Mouse (Mus musculus) hindbrain, embryonic 11.5 days (tissue): ENCODE results near the gene Zscan4-ps3. TPM values are rescaled to one million over a fixed set of nuclear protein-coding genes. Genes with fewer than 3 reads are reported as not detected.
"Not testable (repeated sequence)": the region's sequence is repeated elsewhere in the genome, so short reads cannot be mapped to it uniquely, and the experiment has no call there.

ENCODE experiments used
- ATAC-seq: fragments of 200-750 bp; cut with Nextera tagmentation; 2 replicates; pipeline ENCODE4 v1.8.0; 2017; ENCODE audit warnings: mild to moderate bottlenecking, moderate TSS enrichment, moderate library complexity; ENCODE audit not compliant: low FRiP score
- DNase-seq: peaks from one replicate; pipeline ENCODE4 v3.0.0-alpha.2; 2015; ENCODE audit warnings: low spot score
- H3K27ac ChIP-seq: fragments of 300-500 bp; sonication (generic); 2 replicates; pipeline ENCODE4 v1.5.1; 2014; ENCODE audit warnings: mild to moderate bottlenecking, low read depth, low read length
- H3K27me3 ChIP-seq: fragments of 300-500 bp; sonication (generic); 2 replicates; pipeline ENCODE4 v1.6.1; 2014; ENCODE audit warnings: mild to moderate bottlenecking, low read length, moderate library complexity, mixed read lengths; ENCODE audit not compliant: control insufficient read depth, insufficient read depth
- H3K36me3 ChIP-seq: fragments of 300-500 bp; sonication (generic); 2 replicates; pipeline ENCODE4 v1.6.1; 2014; ENCODE audit warnings: mild to moderate bottlenecking, low read length, moderate library complexity, mixed read lengths; ENCODE audit not compliant: control insufficient read depth, insufficient read depth
- H3K4me1 ChIP-seq: fragments of 300-500 bp; sonication (generic); replicated peaks from 2 replicates; pipeline ENCODE4 v1.6.1; 2014; ENCODE audit warnings: low read length, mixed read lengths; ENCODE audit not compliant: control insufficient read depth, insufficient read depth
- H3K4me2 ChIP-seq: fragments of 300-500 bp; sonication (generic); replicated peaks from 2 replicates; pipeline ENCODE4 v1.6.1; 2014; ENCODE audit warnings: mild to moderate bottlenecking, low read depth, low read length
- H3K4me3 ChIP-seq: fragments of 300-500 bp; sonication (generic); 2 replicates; pipeline ENCODE4 v1.5.1; 2014; ENCODE audit warnings: low read depth, low read length
- H3K9ac ChIP-seq: fragments of 300-500 bp; sonication (generic); 2 replicates; pipeline ENCODE4 v1.6.1; 2014; ENCODE audit warnings: low read depth, low read length
- H3K9me3 ChIP-seq: fragments of 300-500 bp; sonication (generic); 2 replicates; pipeline ENCODE4 v1.6.1; 2016; ENCODE audit warnings: low read length; ENCODE audit not compliant: control insufficient read depth
- WGBS: fragments of 180-500 bp; shearing (Covaris S2); extraction: QIAGEN DNeasy Blood & Tissue Kit; methylation state at CpG from one replicate; pipeline ENCODE4 v1.1.7; 2014; 5-methylcytosine and 5-hydroxymethylcytosine counted together
- polyA plus RNA-seq: library from polyadenylated mRNA; unstranded; fragments of >200 nt; fragmentation: Nextera tagmentation; extraction: Ambion mirVana; gene quantifications from 2 replicates; pipeline ENCODE4 v1.2.1, GENCODE M21; 2014

Zscan4-ps3 gene
- polyA plus RNA-seq, result not detected in 2 replicates

DNA sequence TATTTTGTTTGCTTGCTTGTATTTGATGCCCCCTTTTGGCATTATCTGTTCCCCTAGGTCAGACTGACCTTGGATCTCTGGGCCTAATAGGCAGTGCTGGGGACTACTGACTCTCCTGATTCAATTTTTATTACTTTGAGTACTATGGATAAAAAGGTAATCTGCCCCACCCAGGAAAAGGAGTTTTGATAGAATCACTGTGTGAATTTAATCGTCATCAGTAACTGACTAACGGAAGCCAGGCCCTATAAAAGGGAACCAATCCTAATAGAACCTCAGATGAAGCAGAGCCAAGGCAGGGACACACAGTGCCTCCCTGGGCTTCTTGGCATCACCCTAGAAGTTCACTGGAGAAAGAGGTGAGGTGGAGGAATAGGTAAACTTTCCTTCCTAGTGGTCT, at the start of gene Zscan4-ps3:
Gene Zscan4-ps3 (plus strand): TSS at position 301 of the 400 bp plus-strand sequence.
- 76% methylated on average over 2 of the region's 2 CpGs for WGBS
- H3K4me3 ChIP-seq, ATAC-seq: not testable (repeated sequence)

GRCm38 (mm10) chr7:11617082-11617481, 8.0 kb downstream of the Zscan4-ps3 start:
- H3K27ac ChIP-seq, H3K9me3 ChIP-seq, H3K4me1 ChIP-seq, H3K4me2 ChIP-seq, H3K36me3 ChIP-seq, H3K27me3 ChIP-seq, H3K4me3 ChIP-seq, H3K9ac ChIP-seq: not testable (repeated sequence)
- 8% methylated on average over 8 of the region's 8 CpGs for WGBS
- DNase-seq (peak; percentile 22), ATAC-seq (peak; percentile 49; the same call in 1 of the 2 replicates)

More for the DNA sequence above, at the start of gene Zscan4-ps3:
- not testable (repeated sequence) for H3K4me2 ChIP-seq, H3K4me1 ChIP-seq, H3K36me3 ChIP-seq, H3K27ac ChIP-seq, DNase-seq, H3K9me3 ChIP-seq, H3K9ac ChIP-seq, H3K27me3 ChIP-seq

Other genes with a start within 250 kb of the Zscan4-ps3 start
- not detected in 2 replicates for gene Zscan4f, start 211.4 kb upstream of the Zscan4-ps3 start, polyA plus RNA-seq
- not detected in 2 replicates for gene Zscan4-ps2, start 95.0 kb upstream of the Zscan4-ps3 start, polyA plus RNA-seq
- not detected in 2 replicates for gene Vmn1r72, start 70.8 kb downstream of the Zscan4-ps3 start, polyA plus RNA-seq
- not detected in 2 replicates for gene Vmn1r73, start 121.0 kb downstream of the Zscan4-ps3 start, polyA plus RNA-seq
- gene Vmn1r74, start 224.7 kb downstream of the Zscan4-ps3 start, polyA plus RNA-seq, result not detected in 2 replicates